Mouse (Mus musculus) liver, adult 10 weeks (tissue): ENCODE results near the gene Mfap4. TPM values are rescaled to one million over a fixed set of nuclear protein-coding genes. Genes with fewer than 3 reads are reported as not detected.

Experiments
- polyA plus RNA-seq: library from polyadenylated mRNA; stranded (reverse); fragments of 350-450 nt; fragmentation: Illumina TruSeq; extraction: RNeasy Lipid Tissue Mini Kit (QIAGEN cat#74804); gene quantifications from one replicate; pipeline ENCODE4 v1.2.3, GENCODE M21; 2014; ENCODE audit warnings: low read depth, low replicate concordance

Mfap4 gene
- 0.29 TPM for polyA plus RNA-seq

DNA sequence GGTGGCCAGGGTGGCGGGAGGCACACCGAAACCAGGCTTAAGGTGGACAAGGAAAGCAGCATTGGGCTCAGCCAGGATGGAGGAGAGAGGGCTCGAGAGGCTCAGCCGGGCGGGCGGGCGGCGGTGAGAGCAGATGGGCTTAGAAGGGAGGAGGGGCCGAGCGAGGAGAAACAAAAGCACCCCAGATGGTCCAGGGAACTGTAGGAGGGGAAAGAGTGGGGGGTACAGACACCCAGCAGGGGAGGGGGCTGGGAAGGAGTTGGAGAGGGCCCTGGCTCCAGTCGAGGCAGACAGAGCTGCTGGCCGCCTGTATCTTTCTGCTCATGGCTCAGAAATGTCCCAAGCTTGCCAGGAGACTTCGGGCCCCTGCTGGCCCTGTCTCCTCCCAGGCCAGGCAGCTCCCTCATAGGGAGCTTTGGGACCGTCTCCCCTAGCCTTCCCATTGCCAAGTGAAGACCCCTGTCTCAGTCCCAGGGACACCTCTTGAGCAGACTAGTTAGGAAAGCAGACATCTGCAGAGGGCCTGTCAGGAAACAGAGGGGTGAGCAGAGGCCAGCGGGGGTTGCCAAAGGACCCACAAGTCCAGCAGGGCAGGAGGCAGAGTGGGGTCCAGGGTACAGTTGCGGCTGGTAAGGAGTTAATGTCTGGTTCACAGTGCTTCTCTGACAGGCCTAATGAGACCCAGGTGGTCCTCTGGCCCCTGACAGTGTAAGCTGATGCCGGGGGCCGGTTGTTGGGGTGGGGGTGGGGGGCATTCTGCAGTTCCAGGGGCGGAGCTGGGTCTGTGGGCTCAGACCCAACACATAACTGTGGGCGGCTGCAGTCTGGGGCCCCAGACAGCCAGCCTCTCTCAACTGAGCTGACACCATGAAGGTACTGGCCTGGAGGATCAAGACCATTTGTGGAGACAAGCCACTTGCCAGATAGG, at the start of gene Mfap4:
Mfap4 (plus strand) TSS at position 819 of the 928 bp plus-strand sequence.

DNA sequence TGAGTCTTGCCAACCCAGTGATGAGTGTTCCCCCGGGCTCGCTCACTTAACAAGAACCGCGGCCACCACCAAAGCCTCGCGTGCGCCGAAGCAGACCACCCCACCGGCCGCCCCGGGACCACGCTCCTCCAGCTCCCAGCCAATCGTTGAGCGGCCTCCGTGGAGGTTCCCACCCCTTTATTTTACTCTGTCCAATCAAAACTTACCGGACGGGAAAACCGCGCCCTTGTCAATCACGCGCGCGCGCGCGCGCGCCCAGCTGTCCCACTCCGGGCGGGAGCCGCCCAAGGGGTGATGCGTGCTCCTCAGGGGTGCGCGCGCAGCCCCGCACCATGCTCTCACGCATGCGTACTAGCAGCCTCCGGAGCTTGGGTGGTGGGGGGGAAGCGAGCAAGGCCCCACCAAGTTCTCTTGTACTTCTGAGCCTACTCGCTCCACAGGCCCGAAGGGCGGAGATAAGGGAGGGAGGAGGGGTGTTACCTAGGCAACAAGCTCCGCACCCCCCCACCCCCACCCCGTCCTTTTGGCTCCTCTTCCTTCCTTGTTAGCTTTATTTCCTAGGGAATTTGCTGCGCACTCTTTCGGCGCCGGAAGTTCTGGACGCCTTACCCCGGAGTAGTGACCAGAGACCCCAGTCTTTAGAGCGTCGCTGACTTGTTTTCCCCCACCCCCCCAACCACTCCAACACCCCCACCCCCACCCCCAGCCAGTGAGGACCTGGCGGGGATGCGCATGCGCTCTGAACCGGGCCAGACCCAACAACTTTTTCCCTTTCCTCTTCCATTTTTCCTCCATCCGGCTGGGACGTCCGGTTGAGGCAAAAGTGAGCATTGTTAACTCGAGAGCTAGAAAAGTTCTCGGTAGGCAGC, 9.1 kb downstream of the Mfap4 start, which contains the start of gene Mapk7:
Mapk7 (minus strand) TSS at position 278 of the 869 bp plus-strand sequence.

DNA sequence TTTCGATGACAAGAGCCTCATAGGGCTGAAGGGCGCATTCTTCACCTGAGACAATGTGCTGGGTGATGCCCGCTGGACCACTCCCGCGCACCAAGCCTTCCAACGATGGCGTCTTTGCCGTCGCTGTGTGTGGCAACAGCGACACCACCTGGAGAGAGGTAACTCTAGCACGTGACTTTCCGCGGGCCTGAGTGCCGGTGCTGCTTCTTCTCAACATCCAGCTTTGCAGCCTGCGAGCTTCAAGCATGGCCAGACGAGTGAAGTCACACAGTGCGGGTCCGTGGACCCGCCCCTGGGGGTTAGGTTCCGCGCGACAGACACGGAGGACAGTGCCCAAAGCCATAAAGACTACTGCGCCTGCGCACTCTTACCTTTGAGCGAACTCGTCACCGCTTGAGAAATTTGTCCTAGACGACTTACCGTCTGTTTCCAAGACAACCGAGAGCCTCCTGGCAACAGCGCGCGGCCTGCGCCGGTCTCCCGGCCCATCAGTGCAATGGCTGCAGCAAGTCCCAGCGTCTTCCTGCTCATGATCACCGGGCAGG, 19.6 kb downstream of the Mfap4 start, which contains the start of gene B9d1:
B9d1 (plus strand) TSS at position 432 of the 545 bp plus-strand sequence.

Other genes starting within 250 kb of the Mfap4 start
- gene Aldh3a2, start 218.0 kb upstream of the Mfap4 start, polyA plus RNA-seq: 330 TPM
- gene Slc47a2, start 142.6 kb upstream of the Mfap4 start, polyA plus RNA-seq: not detected
- gene Slc47a1, start 107.1 kb upstream of the Mfap4 start, polyA plus RNA-seq: 152 TPM
- not detected for gene Rnf112, start 31.3 kb upstream of the Mfap4 start, polyA plus RNA-seq
- gene Mapk7, start 9.0 kb downstream of the Mfap4 start, polyA plus RNA-seq: 0.58 TPM
- not detected for gene B9d1, start 19.7 kb downstream of the Mfap4 start, polyA plus RNA-seq
- 3.3 TPM for gene Epn2, start 94.3 kb downstream of the Mfap4 start, polyA plus RNA-seq
- gene Grap, start 167.8 kb downstream of the Mfap4 start, polyA plus RNA-seq: 0.61 TPM
- gene Fam83g, start 198.7 kb downstream of the Mfap4 start, polyA plus RNA-seq: 0.08 TPM
- gene Slc5a10, start 235.4 kb downstream of the Mfap4 start, polyA plus RNA-seq: not detected